Mouse (Mus musculus) lung, embryonic 16.5 days (tissue): Measurements from ENCODE around the gene Clcf1. TPM values are rescaled to one million over a fixed set of nuclear protein-coding genes. Genes with fewer than 3 reads are reported as not detected.
A peak's percentile ranks its signal among the peaks of the same experiment; 100 is the strongest.

Experiments used
- ATAC-seq: fragments of 200-750 bp; cut with Nextera tagmentation; 2 replicates; pipeline ENCODE4 v1.8.0; 2017; ENCODE audit warnings: low read depth, mild to moderate bottlenecking, moderate library complexity
- H3K27ac ChIP-seq: fragments of 300-500 bp; sonication (generic); 2 replicates; pipeline ENCODE4 v1.5.1; 2014; ENCODE audit warnings: mild to moderate bottlenecking, control low read depth, low read length
- H3K27me3 ChIP-seq: fragments of 300-500 bp; sonication (generic); 2 replicates; pipeline ENCODE4 v1.6.1; 2014; ENCODE audit warnings: low read depth, low read length, mixed read lengths; ENCODE audit not compliant: control insufficient read depth, insufficient read depth
- H3K36me3 ChIP-seq: fragments of 300-500 bp; sonication (generic); 2 replicates; pipeline ENCODE4 v1.6.1; 2014; ENCODE audit warnings: low read length; ENCODE audit not compliant: control insufficient read depth, insufficient read depth
- H3K4me1 ChIP-seq: fragments of 300-500 bp; sonication (generic); replicated peaks from 2 replicates; pipeline ENCODE4 v1.6.1; 2014; ENCODE audit warnings: low read length, mixed read lengths; ENCODE audit not compliant: control insufficient read depth, insufficient read depth
- H3K4me2 ChIP-seq: fragments of 300-500 bp; sonication (generic); 2 replicates; pipeline ENCODE4 v1.6.1; 2014; ENCODE audit warnings: low read depth, low read length, control low read depth
- H3K4me3 ChIP-seq: fragments of 300-500 bp; sonication (generic); 2 replicates; pipeline ENCODE4 v1.5.1; 2014; ENCODE audit warnings: mild to moderate bottlenecking, low read length, control low read depth
- H3K9ac ChIP-seq: fragments of 300-500 bp; sonication (generic); 2 replicates; pipeline ENCODE4 v1.6.1; 2014; ENCODE audit warnings: low read length, control low read depth
- H3K9me3 ChIP-seq: fragments of 300-500 bp; sonication (generic); 2 replicates; pipeline ENCODE4 v1.6.1; 2016; ENCODE audit warnings: low read length; ENCODE audit not compliant: control insufficient read depth
- WGBS: fragments of 180-500 bp; shearing (Covaris S2); extraction: QIAGEN DNeasy Blood & Tissue Kit; methylation state at CpG from one replicate; pipeline ENCODE4 v1.1.7; 2014; 5-methylcytosine and 5-hydroxymethylcytosine counted together
- polyA plus RNA-seq: library from polyadenylated mRNA; unstranded; fragments of >200 nt; fragmentation: Nextera tagmentation; extraction: Ambion mirVana; gene quantifications from 2 replicates; pipeline ENCODE4 v1.2.1, GENCODE M21; 2015

The Clcf1 gene
- polyA plus RNA-seq, 1 experiment from 2014 or later = 4.8 TPM

DNA sequence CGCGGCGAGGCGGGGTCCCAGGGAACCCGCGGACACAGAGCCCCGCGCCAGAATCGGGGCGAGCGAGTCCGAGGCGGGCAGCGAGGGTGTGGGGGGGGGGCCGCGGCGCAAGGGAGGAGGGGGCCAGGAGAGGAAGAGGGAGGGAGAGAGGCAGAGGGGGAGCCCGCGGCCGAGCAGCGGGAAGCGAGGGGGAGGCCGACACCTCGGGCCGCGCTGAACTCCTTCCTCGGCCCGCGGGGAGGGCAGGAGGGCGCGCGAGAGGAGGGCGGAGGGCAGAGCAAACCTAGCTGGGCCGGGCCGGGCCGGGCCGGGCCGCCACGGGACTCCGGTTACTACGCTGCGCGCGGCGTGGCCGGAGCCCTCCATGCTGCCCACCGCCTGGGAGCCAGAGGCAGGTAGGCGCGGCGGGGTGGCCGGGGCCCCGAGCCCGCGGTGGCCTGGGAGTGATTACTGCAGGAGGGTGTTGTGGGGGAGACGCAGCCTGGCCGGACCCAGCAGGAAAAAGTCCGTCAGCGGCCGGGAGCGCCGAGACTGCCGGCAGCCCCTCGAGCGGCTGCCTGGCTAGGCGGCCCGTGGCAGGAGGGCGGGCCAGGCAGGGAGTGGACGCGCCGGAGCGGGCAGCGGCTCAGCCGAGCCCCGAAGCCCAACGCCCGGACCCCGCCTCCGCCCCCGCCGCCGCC, 873 bp downstream of the Clcf1 start:
- Histone ChIP-seq H3K4me1 (peaks cover 43% of the 10 kb centered on the region), H3K4me3 (peak overlapping the region; percentile 80), H3K9me3 (no peaks in the 10 kb centered on the region), H3K36me3 (no peaks in the 10 kb centered on the region), H3K9ac (peak overlapping the region; percentile 92), H3K27ac (peak overlapping the region; percentile 96), H3K4me2 (peak overlapping the region; percentile 94), H3K27me3 (no peaks in the 10 kb centered on the region)
- peak; percentile 51 for ATAC-seq
- WGBS = under 1% methylated on average over 58 of the region's 81 CpGs

GRCm38 (mm10) chr19:4215451-4215840, 1.4 kb downstream of the Clcf1 start:
- H3K4me2 ChIP-seq = peak overlapping the region; percentile 94
- no peak for ATAC-seq
- H3K27ac ChIP-seq = peak overlapping the region; percentile 96
- peak overlapping the region; percentile 80 for H3K4me3 ChIP-seq
- peaks cover 48% of the 10 kb centered on the region for H3K4me1 ChIP-seq
- H3K9me3 ChIP-seq = no peaks in the 10 kb centered on the region
- no peaks in the 10 kb centered on the region for H3K27me3 ChIP-seq
- H3K36me3 ChIP-seq = no peaks in the 10 kb centered on the region
- H3K9ac ChIP-seq = peak overlapping the region; percentile 92
- under 1% methylated on average over 21 of the region's 21 CpGs for WGBS

DNA sequence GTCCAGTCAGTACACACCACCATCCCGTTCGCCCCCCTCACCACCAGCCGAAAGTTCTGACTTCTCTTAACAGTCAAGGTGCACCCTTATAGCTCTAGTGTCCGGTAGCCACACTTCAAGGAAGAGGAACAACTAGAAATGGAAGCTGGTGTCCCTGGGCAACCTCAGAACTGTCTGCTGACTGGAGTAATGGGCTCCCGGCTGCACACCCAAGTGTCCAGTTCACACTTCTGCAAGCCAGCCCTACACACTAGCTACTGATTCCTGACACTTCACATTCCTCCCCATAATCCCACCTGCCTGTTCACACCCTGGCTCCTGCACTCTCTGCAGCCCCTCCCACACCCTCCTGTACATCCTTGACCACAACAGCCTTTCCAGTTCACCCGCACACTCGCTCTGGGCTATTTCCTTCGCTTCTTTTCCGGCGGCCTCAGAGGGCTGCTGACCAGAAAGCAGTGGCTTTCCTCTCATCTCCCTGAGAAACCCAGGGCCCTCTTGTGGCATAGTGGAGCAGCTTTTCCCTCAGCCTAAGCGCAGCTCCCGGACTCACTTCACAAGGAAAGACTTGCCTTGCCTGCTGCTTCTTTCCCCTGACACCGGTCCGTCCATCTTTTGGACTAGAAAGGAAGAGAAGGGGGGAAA, 2.1 kb downstream of the Clcf1 start:
- peak overlapping the region; percentile 34 for H3K4me3 ChIP-seq
- peaks cover 55% of the 10 kb centered on the region for H3K4me1 ChIP-seq
- peak overlapping the region; percentile 12 for H3K9ac ChIP-seq
- peak overlapping the region; percentile 94 for H3K4me2 ChIP-seq
- no peaks in the 10 kb centered on the region for H3K36me3 ChIP-seq
- 12% methylated on average over 14 of the region's 14 CpGs for WGBS
- peak overlapping the region; percentile 17 for H3K27ac ChIP-seq
- ATAC-seq = peak; percentile 27; the same call in 1 of the 2 replicates
- no peaks in the 10 kb centered on the region for H3K9me3 ChIP-seq
- no peaks in the 10 kb centered on the region for H3K27me3 ChIP-seq

- ATAC-seq = peak; percentile 12; the same call in 1 of the 2 replicates
- Histone ChIP-seq H3K27ac (no peak overlapping the region), H3K27me3 (no peaks in the 10 kb centered on the region), H3K4me3 (no peak overlapping the region; the same call in 1 of the 2 replicates), H3K36me3 (no peaks in the 10 kb centered on the region), H3K4me1 (peaks cover 56% of the 10 kb centered on the region), H3K9ac (peak overlapping the region; percentile 12; the same call in 1 of the 2 replicates), H3K9me3 (no peaks in the 10 kb centered on the region), H3K4me2 (peak overlapping the region; percentile 94)
- 10% methylated on average over 5 of the region's 5 CpGs for WGBS
Measured at GRCm38 (mm10) chr19:4217140-4217539, 3.1 kb downstream of the Clcf1 start.

DNA sequence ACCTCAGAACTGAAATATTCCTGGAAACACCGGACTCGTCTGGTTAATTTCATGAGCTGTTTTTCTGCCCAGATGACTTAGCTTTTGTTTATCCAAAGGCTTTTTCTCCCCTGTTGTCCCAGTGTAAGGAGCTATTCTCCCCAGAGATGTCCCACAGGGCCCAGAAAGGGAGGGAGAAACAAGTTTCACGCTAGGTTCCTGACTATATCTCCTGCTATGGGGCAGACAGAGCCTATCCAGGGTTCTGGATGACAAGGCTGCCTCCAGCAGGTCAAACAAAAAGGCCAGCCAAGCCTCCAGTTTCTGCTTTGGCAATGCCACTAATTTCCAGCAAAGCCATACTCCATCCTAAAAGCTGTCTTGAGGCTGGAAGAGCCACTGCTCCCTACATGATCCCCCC, 3.8 kb downstream of the Clcf1 start:
- no peak overlapping the region for H3K4me3 ChIP-seq
- ATAC-seq = no peak
- H3K27ac ChIP-seq = no peak overlapping the region
- no peaks in the 10 kb centered on the region for H3K36me3 ChIP-seq
- no peak overlapping the region for H3K4me2 ChIP-seq
- 42% methylated on average over 3 of the region's 3 CpGs for WGBS
- H3K9ac ChIP-seq = no peak overlapping the region
- H3K9me3 ChIP-seq = no peaks in the 10 kb centered on the region
- no peaks in the 10 kb centered on the region for H3K27me3 ChIP-seq
- H3K4me1 ChIP-seq = peaks cover 49% of the 10 kb centered on the region

DNA sequence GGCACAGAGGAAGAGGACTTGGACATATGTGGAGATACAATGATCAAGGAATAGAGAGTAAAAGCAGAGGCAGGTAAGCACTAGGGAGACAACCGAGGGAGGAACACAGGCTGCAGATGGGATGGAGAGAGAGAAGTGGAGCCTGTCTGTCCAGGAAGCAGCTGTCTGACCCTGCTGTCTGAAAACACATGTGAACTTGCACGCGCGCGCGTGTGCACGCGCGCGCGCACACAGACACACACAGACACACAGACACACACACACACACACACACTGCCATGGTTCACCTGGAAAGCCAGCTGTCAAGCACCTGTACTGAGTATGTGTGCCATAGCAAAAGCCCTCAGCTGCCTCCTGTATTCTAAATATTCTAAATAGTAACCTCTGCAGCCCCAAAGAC, 4.3 kb downstream of the Clcf1 start:
- no peak overlapping the region for H3K9ac ChIP-seq
- 88% methylated on average over 11 of the region's 11 CpGs for WGBS

DNA sequence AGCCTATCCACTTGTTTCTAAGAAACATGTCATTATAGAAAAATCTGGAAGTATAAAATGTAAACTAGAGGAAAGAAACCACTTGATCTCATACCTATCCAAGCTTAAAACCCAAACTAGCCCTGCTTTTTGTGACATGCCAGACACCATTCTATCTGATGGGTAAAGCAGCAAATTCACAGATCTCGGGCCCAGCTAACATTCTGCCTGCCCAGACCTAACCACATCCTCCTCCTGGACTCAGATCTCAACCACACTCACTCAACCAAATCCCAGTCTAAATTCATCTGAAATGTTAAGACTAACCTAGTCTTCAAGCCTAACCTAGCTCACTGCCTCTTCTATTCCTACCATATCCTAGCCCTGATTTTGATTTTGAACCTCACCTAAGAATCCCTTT, 4.7 kb downstream of the Clcf1 start:
- Histone ChIP-seq H3K4me3 (no peak overlapping the region), H3K9me3 (no peaks in the 10 kb centered on the region), H3K27me3 (no peaks in the 10 kb centered on the region), H3K9ac (no peak overlapping the region), H3K4me2 (no peak overlapping the region), H3K4me1 (peaks cover 40% of the 10 kb centered on the region), H3K27ac (no peak overlapping the region), H3K36me3 (no peaks in the 10 kb centered on the region)
- WGBS = 78% methylated on average over 1 of the region's 1 CpGs
- no peak for ATAC-seq

More for the DNA sequence above, 4.3 kb downstream of the Clcf1 start:
- Histone ChIP-seq H3K9me3 (no peaks in the 10 kb centered on the region), H3K4me1 (peaks cover 45% of the 10 kb centered on the region), H3K27me3 (no peaks in the 10 kb centered on the region), H3K4me2 (no peak overlapping the region), H3K27ac (no peak overlapping the region), H3K4me3 (no peak overlapping the region), H3K36me3 (no peaks in the 10 kb centered on the region)
- no peak for ATAC-seq

DNA sequence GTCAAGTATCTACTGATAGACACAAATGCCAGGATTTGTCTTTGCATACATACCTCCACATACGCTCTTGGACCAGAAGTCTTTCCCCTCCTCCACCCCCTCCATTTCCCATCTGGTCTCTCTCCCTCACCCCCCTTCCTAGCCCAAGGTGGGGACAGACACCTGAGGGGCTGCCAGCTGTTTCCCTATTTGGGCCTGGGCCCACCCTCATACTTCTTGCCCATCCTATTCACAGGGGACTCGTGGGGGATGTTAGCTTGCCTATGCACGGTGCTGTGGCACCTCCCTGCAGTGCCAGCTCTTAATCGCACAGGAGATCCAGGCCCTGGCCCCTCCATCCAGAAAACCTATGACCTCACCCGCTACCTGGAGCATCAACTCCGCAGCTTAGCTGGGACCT, 5.9 kb downstream of the Clcf1 start:
- no peak for ATAC-seq
- Histone ChIP-seq H3K4me3 (no peak overlapping the region), H3K4me1 (peaks cover 35% of the 10 kb centered on the region), H3K27ac (no peak overlapping the region), H3K9me3 (no peaks in the 10 kb centered on the region), H3K36me3 (no peaks in the 10 kb centered on the region), H3K27me3 (no peaks in the 10 kb centered on the region), H3K9ac (no peak overlapping the region), H3K4me2 (no peak overlapping the region)
- 82% methylated on average over 6 of the region's 6 CpGs for WGBS

GRCm38 (mm10) chr19:4220416-4220815, 6.4 kb downstream of the Clcf1 start:
- H3K4me3 ChIP-seq = no peak overlapping the region
- ATAC-seq = 0 out of 2 replicates have a peak, but pooled peaks have one; percentile 5
- H3K4me1 ChIP-seq = peaks cover 35% of the 10 kb centered on the region
- H3K9ac ChIP-seq = 0 out of 2 replicates have a peak overlapping the region, but pooled peaks have one; percentile 43
- no peaks in the 10 kb centered on the region for H3K36me3 ChIP-seq
- no peaks in the 10 kb centered on the region for H3K27me3 ChIP-seq
- 32% methylated on average over 4 of the region's 4 CpGs for WGBS
- no peaks in the 10 kb centered on the region for H3K9me3 ChIP-seq
- peak overlapping the region; percentile 87 for H3K27ac ChIP-seq
- peak overlapping the region; percentile 22; the same call in 1 of the 2 replicates for H3K4me2 ChIP-seq
